Mouse (Mus musculus): Measurements from ENCODE around the gene Psg22. TPM values are rescaled to one million over a fixed set of nuclear protein-coding genes. Genes with fewer than 3 reads are reported as not detected.
A peak's percentile ranks its signal among the peaks of the same experiment; 100 is the strongest.
"Not testable (repeated sequence)": the region's sequence is repeated elsewhere in the genome, so short reads cannot be mapped to it uniquely, and the experiment has no call there.

The Psg22 gene
- total and polyA plus RNA-seq, 2 experiments from 2014 or later: not detected

DNA sequence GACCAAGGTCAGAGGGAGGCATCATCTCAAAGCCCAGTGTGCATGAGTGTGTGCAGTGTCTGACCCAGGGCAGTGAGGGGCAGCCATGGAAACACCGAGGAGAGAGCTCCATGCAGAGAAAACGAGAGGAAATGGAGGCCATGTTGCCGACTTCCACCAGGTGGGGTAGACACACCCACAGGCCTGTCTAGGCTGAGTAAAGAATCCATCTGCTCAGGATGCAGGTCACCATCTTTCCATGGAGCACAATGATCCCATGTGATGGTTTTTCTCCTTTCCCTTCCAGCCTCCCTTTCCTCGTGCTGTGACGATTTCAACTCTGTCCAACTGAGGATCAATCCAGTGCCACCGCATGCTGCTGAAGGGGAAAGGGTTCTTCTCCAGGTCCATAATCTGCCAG is 6.1 kb downstream of the Psg22 start:
- H3K9me3 ChIP-seq (ENCODE audit: low read length): no peaks in the 10 kb centered on the region

GRCm38 (mm10) chr7:18725931-18726330 is 8.0 kb downstream of the Psg22 start:
- not testable (repeated sequence) for H3K4me2 ChIP-seq (ENCODE audit: low read depth, low read length); H3K9me3 ChIP-seq (ENCODE audit: low read length); H3K4me1 ChIP-seq (ENCODE audit: insufficient read depth, low read length); H3K36me3 ChIP-seq (ENCODE audit: insufficient read depth, low read length); H3K27ac ChIP-seq; DNase-seq (ENCODE audit: low spot score); H3K9ac ChIP-seq (replicated peaks; ENCODE audit: low read length); H3K27me3 ChIP-seq (ENCODE audit: insufficient read depth, low read length); H3K4me3 ChIP-seq (ENCODE audit: low read length); ATAC-seq

More for the DNA sequence above, 6.1 kb downstream of the Psg22 start:
- H3K27ac ChIP-seq: no peak overlapping the region
- no peak overlapping the region for H3K4me2 ChIP-seq (ENCODE audit: low read depth, low read length)
- H3K4me3 ChIP-seq (ENCODE audit: low read length): no peak overlapping the region
- 83% methylated on average over 6 of the region's 6 CpGs for WGBS
- no peak overlapping the region for H3K9ac ChIP-seq (replicated peaks; ENCODE audit: low read length)
- DNase-seq (ENCODE audit: low spot score): no peak
- TF ChIP-seq CTCF (IDR thresholded peaks at IDR 0.05; ENCODE audit: low read depth): no peak
- H3K27me3 ChIP-seq (ENCODE audit: insufficient read depth, low read length): no peaks in the 10 kb centered on the region
- H3K36me3 ChIP-seq (ENCODE audit: insufficient read depth, low read length): no peaks in the 10 kb centered on the region
- no peaks in the 10 kb centered on the region for H3K4me1 ChIP-seq (ENCODE audit: insufficient read depth, low read length)
- no peak for ATAC-seq

DNA sequence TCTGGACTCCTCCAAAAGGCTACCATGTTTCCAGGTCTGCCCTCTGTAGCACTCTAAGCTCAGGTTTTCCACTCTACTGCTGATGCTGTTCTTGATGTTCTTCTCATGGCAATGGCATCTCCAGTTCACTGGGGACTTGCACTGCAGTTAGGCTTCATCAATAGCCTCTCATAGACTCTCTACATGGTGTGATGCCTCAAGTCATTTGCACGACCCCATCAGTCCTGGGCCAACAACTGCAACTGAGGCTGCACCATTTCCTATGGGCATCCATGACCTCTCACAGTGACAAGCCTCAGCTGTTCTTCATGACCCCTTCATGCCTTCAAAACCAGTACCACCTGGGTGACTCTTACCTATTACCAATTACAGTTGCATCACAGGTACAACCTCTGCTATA is 10.5 kb downstream of the Psg22 start:
- DNase-seq (ENCODE audit: low spot score): no peak
- no peak overlapping the region for H3K9ac ChIP-seq (replicated peaks; ENCODE audit: low read length)
- H3K27me3 ChIP-seq (ENCODE audit: insufficient read depth, low read length): no peaks in the 10 kb centered on the region
- 80% methylated on average over 1 of the region's 1 CpGs for WGBS
- no peak for ATAC-seq
- TF ChIP-seq CTCF (IDR thresholded peaks at IDR 0.05; ENCODE audit: low read depth): no peak
- no peak overlapping the region for H3K4me3 ChIP-seq (ENCODE audit: low read length)
- H3K4me1 ChIP-seq (ENCODE audit: insufficient read depth, low read length): no peaks in the 10 kb centered on the region
- no peaks in the 10 kb centered on the region for H3K9me3 ChIP-seq (ENCODE audit: low read length)
- H3K27ac ChIP-seq: no peak overlapping the region
- no peak overlapping the region for H3K4me2 ChIP-seq (ENCODE audit: low read depth, low read length)
- H3K36me3 ChIP-seq (ENCODE audit: insufficient read depth, low read length): no peaks in the 10 kb centered on the region

- Histone ChIP-seq H3K27ac (no peak overlapping the region), H3K36me3 (ENCODE audit: insufficient read depth, low read length) (no peaks in the 10 kb centered on the region), H3K27me3 (ENCODE audit: insufficient read depth, low read length) (no peaks in the 10 kb centered on the region), H3K4me3 (ENCODE audit: low read length) (no peak overlapping the region), H3K4me1 (ENCODE audit: insufficient read depth, low read length) (no peaks in the 10 kb centered on the region), H3K4me2 (ENCODE audit: low read depth, low read length) (no peak overlapping the region), H3K9me3 (ENCODE audit: low read length) (no peaks in the 10 kb centered on the region), H3K9ac (replicated peaks; ENCODE audit: low read length) (no peak overlapping the region)
- TF ChIP-seq CTCF (IDR thresholded peaks at IDR 0.05; ENCODE audit: low read depth): no peak
- no peak for DNase-seq (ENCODE audit: low spot score)
- ATAC-seq: no peak
These were observed 15.2 kb downstream of the Psg22 start for GRCm38 (mm10) chr7:18733111-18733510.

DNA sequence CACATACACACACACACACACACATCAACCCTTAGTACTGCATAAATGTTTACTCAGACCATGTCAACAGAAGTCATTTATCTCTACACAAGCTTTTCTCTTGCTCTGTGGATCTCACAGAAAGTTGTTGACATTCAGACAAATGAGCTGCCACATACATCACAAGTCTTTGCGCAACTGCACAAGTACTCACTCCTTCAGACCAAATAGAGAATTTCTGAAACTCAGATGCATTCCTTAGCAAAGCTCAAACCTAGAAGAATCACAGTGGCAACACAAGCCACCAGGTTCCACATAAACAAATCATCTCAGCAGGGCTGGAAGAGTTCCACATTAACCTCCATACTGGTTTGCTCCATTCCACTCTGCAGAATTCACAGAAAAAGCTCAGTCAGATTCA is 16.6 kb downstream of the Psg22 start:
- ATAC-seq: no peak
- Histone ChIP-seq H3K4me2 (ENCODE audit: low read depth, low read length) (no peak overlapping the region), H3K27me3 (ENCODE audit: insufficient read depth, low read length) (no peaks in the 10 kb centered on the region), H3K27ac (no peak overlapping the region), H3K4me1 (ENCODE audit: insufficient read depth, low read length) (no peaks in the 10 kb centered on the region), H3K4me3 (ENCODE audit: low read length) (no peak overlapping the region), H3K9me3 (ENCODE audit: low read length) (no peaks in the 10 kb centered on the region), H3K9ac (replicated peaks; ENCODE audit: low read length) (no peak overlapping the region), H3K36me3 (ENCODE audit: insufficient read depth, low read length) (no peaks in the 10 kb centered on the region)
- TF ChIP-seq CTCF (IDR thresholded peaks at IDR 0.05; ENCODE audit: low read depth): no peak
- 87% methylated on average over 1 of the region's 1 CpGs for WGBS
- DNase-seq (ENCODE audit: low spot score): no peak

GRCm38 (mm10) chr7:18746189-18746860 is 28.4 kb downstream of the Psg22 start:
- Histone ChIP-seq H3K4me3 (ENCODE audit: low read length) (peak overlapping the region; percentile 21), H3K9me3 (ENCODE audit: low read length) (no peaks in the 10 kb centered on the region), H3K9ac (replicated peaks; ENCODE audit: low read length) (peak overlapping the region; percentile 33; the same call in 1 of the 2 replicates), H3K4me2 (ENCODE audit: low read depth, low read length) (peak overlapping the region; percentile 49), H3K27ac (no peak overlapping the region; the same call in 1 of the 2 replicates), H3K4me1 (ENCODE audit: insufficient read depth, low read length) (no peaks in the 10 kb centered on the region), H3K36me3 (ENCODE audit: insufficient read depth, low read length) (no peaks in the 10 kb centered on the region), H3K27me3 (ENCODE audit: insufficient read depth, low read length) (peaks cover 11% of the 10 kb centered on the region; the same call in 1 of the 2 replicates)
- 8% methylated on average over 20 of the region's 20 CpGs for WGBS
- TF ChIP-seq CTCF (IDR thresholded peaks at IDR 0.05; ENCODE audit: low read depth): no peak
- no peak for DNase-seq (ENCODE audit: low spot score)
- ATAC-seq: peak; percentile 49; the same call in 1 of the 2 replicates

GRCm38 (mm10) chr7:18747420-18747819 is 29.5 kb downstream of the Psg22 start:
- not testable (repeated sequence) for ATAC-seq; DNase-seq (ENCODE audit: low spot score)
- WGBS: 56% methylated on average over 2 of the region's 2 CpGs

More at GRCm38 (mm10) chr7:18747420-18747819, 29.5 kb downstream of the Psg22 start:
- not testable (repeated sequence) for H3K9ac ChIP-seq (replicated peaks; ENCODE audit: low read length); H3K9me3 ChIP-seq (ENCODE audit: low read length); H3K4me2 ChIP-seq (ENCODE audit: low read depth, low read length); H3K4me3 ChIP-seq (ENCODE audit: low read length); H3K27ac ChIP-seq; H3K36me3 ChIP-seq (ENCODE audit: insufficient read depth, low read length); H3K4me1 ChIP-seq (ENCODE audit: insufficient read depth, low read length)
- H3K27me3 ChIP-seq (ENCODE audit: insufficient read depth, low read length): peaks cover 11% of the 10 kb centered on the region; the same call in 1 of the 2 replicates

All from hindbrain, postnatal 0 days (tissue).